Mouse (Mus musculus): ENCODE results near the gene Bach2.

DNA sequence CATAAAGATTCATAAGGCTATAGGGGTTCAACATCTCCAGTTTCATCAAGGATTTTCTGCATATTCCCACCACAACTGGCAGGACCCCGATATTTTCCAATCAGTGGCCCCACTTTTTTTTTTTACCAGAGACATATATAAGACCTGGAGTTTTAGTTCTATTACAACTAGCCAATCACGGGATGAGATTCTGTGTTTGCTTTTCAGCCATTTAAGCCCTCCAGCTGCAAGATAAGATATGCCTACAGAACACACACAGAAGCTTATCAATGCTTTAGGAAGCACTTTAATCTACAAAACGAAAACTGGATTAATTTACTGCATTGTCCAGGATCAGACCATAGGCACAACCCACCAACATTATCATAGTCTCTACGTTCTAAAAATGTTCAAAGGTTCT is 33.8 kb upstream of the Bach2 start:
- TF ChIP-seq CTCF (IDR thresholded peaks at IDR 0.05; ENCODE audit: low read depth, low read length) = no peak
- TF ChIP-seq POLR2A (IDR thresholded peaks at IDR 0.05; ENCODE audit: insufficient read depth, low read length) = no peak
- no peak for TF ChIP-seq EP300 (IDR thresholded peaks at IDR 0.05; ENCODE audit: insufficient read depth, low read depth, low read length)
